Mouse (Mus musculus) ES-Bruce4 (cell line): ENCODE measurements at regions not wholly inside any gene's neighbourhood (a gene's known extent, or its start where the extent isn't known, plus 50 kb on each side); places are given as distances from the start of the nearest gene placed in this dataset.
A peak's percentile ranks its signal among the peaks of the same experiment; 100 is the strongest.

ENCODE experiments used
- H3K27ac ChIP-seq: 2 replicates; pipeline ENCODE4 v1.5.1; 2012; ENCODE audit warnings: low read length, inconsistent platforms; ENCODE audit not compliant: insufficient read depth
- H3K27me3 ChIP-seq: 2 replicates; pipeline ENCODE4 v1.6.1; 2012; ENCODE audit warnings: mild to moderate bottlenecking, low read length, inconsistent platforms; ENCODE audit not compliant: control insufficient read depth, poor library complexity, insufficient read depth, severe bottlenecking
- H3K36me3 ChIP-seq: 2 replicates; pipeline ENCODE4 v1.6.1; 2012; ENCODE audit warnings: inconsistent platforms, mild to moderate bottlenecking, low read length, moderate library complexity; ENCODE audit not compliant: control insufficient read depth, poor library complexity, insufficient read depth, severe bottlenecking
- H3K4me1 ChIP-seq: one replicate; pipeline ENCODE4 v1.8.1; 2011; ENCODE audit warnings: low read length; ENCODE audit not compliant: control insufficient read depth, insufficient read depth
- H3K4me3 ChIP-seq: 2 replicates; pipeline ENCODE4 v1.5.1; 2011; ENCODE audit warnings: low read depth, mild to moderate bottlenecking, low read length
- H3K9ac ChIP-seq: 2 replicates; pipeline ENCODE4 v1.6.1; 2012; ENCODE audit warnings: low read depth, mild to moderate bottlenecking, inconsistent platforms; ENCODE audit not compliant: poor library complexity, severe bottlenecking
- H3K9me3 ChIP-seq: replicated peaks from 2 replicates; pipeline ENCODE4 v1.6.1; 2012; ENCODE audit warnings: mild to moderate bottlenecking, low read length, inconsistent platforms; ENCODE audit not compliant: control insufficient read depth, poor library complexity, insufficient read depth, severe bottlenecking
- CTCF ChIP-seq: IDR thresholded peaks from one replicate; pipeline ENCODE4 v1.8.1; 2011; ENCODE audit warnings: low read depth, low read length
- EP300 ChIP-seq: IDR thresholded peaks from 2 replicates; pipeline ENCODE4 v1.6.1; 2011; ENCODE audit warnings: low read depth, low read length; ENCODE audit not compliant: insufficient read depth
- POLR2A ChIP-seq: IDR thresholded peaks from one replicate; pipeline ENCODE4 v1.8.1; 2011; ENCODE audit warnings: low read length; ENCODE audit not compliant: insufficient read depth

- no peak overlapping the region for H3K27ac ChIP-seq
- no peaks in the 10 kb centered on the region for H3K27me3 ChIP-seq
- no peak overlapping the region for H3K4me3 ChIP-seq
- H3K36me3 ChIP-seq = no peaks in the 10 kb centered on the region
- H3K4me1 ChIP-seq = no peaks in the 10 kb centered on the region
- H3K9ac ChIP-seq = no peak overlapping the region
- H3K9me3 ChIP-seq = no peaks in the 10 kb centered on the region
- TF ChIP-seq CTCF (no peak), POLR2A (no peak), EP300 (no peak)
These were observed 840.7 kb downstream of the Gm6685 start for GRCm38 (mm10) chr11:27498981-27499380.

GRCm38 (mm10) chr11:27448866-27449265 lies 855.1 kb upstream of the Vrk2 start:
- Histone ChIP-seq H3K4me1 (no peaks in the 10 kb centered on the region), H3K9ac (no peak overlapping the region), H3K27ac (no peak overlapping the region), H3K9me3 (peaks cover 4% of the 10 kb centered on the region; the same call in 1 of the 2 replicates), H3K27me3 (no peaks in the 10 kb centered on the region), H3K36me3 (no peaks in the 10 kb centered on the region), H3K4me3 (no peak overlapping the region)
- TF ChIP-seq EP300 (no peak), POLR2A (no peak), CTCF (no peak)

- Histone ChIP-seq H3K9me3 (peaks cover 33% of the 10 kb centered on the region), H3K9ac (no peak overlapping the region), H3K4me3 (no peak overlapping the region), H3K36me3 (no peaks in the 10 kb centered on the region), H3K27me3 (no peaks in the 10 kb centered on the region), H3K4me1 (no peaks in the 10 kb centered on the region), H3K27ac (peak overlapping the region; percentile 44; the same call in 1 of the 2 replicates)
- no peak for TF ChIP-seq CTCF
- TF ChIP-seq POLR2A = no peak
- no peak for TF ChIP-seq EP300
These were observed 818.7 kb upstream of the Vrk2 start for GRCm38 (mm10) chr11:27412546-27412945.
